Mouse (Mus musculus) monocyte, adult 5-6 weeks (primary cell): Measurements from ENCODE around the gene Mybpc3. TPM values are rescaled to one million over a fixed set of nuclear protein-coding genes. Genes with fewer than 3 reads are reported as not detected.

Source experiments
- ATAC-seq: fragments of 153-309, 156-312 bp; replicated peaks from 2 replicates; pipeline ENCODE4 v1.8.0; 2017; ENCODE audit warnings: mild to moderate bottlenecking; ENCODE audit not compliant: low TSS enrichment, insufficient number of reproducible peaks, severe bottlenecking, poor library complexity, low FRiP score
- total RNA-seq: library from RNA; stranded (forward); fragments of 200-1000, 200-491, 200-594 nt; gene quantifications from 3 replicates; pipeline ENCODE4 v1.2.3, GENCODE M21; 2017

Gene Mybpc3
- total RNA-seq, 1 experiment from 2014 or later = 5.2 TPM

DNA sequence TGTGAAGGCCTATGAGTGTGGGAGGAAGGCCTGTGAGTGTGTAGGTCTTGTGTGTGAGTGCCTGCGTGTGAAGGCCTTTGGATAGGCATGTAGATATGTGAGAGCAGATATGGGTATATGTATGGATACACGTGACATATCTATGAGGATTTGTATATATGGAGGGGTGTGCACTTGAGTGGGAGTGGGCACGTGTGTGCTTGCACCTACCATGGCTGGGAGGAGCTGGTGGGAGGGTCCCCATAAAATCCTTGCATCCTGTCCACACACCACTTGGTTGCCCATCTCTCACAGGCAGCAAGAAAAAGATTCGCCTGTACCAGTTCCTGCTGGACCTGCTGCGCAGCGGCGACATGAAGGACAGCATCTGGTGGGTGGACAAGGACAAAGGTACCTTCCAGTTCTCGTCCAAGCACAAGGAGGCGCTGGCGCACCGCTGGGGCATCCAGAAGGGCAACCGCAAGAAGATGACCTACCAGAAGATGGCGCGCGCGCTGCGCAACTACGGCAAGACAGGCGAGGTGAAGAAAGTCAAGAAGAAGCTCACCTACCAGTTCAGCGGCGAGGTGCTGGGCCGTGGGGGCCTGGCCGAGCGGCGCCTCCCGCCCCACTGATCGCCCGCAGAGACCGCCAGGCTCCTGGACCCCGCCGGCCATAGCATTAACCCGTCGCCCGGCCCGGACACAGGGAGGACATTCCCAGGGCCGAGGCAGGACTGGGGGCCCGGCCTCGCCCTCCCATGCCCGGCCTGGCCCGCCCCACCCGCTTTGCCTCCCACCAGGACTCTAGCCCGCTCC lies 3.0 kb upstream of the Mybpc3 start:
- ATAC-seq = no peak

DNA sequence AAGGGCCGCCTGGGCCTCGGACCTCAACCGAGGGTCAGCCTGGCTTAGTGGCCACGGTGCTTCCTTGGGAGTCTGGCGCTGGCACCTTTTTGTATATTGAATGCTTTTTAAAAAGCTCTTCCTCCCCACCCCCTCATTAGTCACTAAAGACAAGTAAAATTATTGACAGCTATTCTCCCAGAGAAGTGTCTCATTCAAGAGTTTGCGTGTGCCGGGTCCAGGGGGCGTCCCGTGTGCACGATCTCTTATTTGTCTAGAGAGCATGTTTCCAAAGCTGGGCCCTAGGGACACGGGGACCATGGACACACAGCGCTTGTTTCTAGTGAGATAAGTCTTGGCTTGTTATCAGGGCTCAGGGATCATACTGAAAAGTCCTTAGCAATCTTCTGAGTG lies 2.4 kb upstream of the Mybpc3 start:
- no peak for ATAC-seq

- ATAC-seq = no peak
These were observed 1.1 kb upstream of the Mybpc3 start for GRCm38 (mm10) chr2:91116842-91117241.

- no peak for ATAC-seq
These were observed 703 bp downstream of the Mybpc3 start for GRCm38 (mm10) chr2:91118647-91119046.

- ATAC-seq = no peak
These were observed 1.1 kb downstream of the Mybpc3 start for GRCm38 (mm10) chr2:91119061-91119460.

DNA sequence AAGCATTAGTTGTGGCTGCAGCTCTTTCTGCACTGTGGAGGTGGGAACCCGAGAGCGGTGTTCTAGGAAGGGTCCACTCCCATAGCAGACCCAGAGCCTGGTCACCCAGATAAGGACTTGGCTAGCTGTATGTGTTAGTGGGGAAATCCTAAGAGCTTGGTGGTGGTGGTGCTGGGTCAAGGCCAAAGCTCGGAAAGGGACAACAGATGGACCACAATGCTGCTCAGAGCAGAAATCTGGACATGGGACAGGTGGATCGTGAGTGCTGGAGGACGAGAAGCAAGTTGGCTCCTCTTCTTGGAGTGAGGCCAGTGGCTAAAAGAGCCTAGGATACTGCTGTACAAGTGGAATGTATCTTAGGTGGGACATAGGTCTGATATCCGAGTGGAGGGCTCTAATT lies 1.6 kb downstream of the Mybpc3 start:
- no peak for ATAC-seq

DNA sequence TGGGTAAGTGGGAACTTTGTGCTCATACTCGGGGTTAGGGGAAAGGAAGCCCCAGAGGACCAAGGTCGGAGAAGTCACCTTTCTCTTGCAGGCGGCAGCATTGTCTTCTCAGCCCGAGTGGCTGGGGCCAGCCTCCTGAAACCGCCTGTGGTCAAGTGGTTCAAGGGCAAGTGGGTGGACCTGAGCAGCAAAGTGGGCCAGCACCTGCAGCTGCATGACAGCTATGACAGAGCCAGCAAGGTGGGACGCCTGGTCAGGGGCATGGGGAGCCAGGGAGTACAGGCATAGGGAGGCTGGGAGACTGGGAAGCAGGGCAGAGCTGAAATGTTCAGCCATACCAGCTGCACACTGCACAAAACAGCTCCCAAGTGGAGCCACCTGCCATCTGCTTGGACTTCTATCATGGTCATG lies 2.3 kb downstream of the Mybpc3 start:
- no peak for ATAC-seq

- ATAC-seq = no peak
These were observed 3.1 kb downstream of the Mybpc3 start for GRCm38 (mm10) chr2:91121011-91121410.

DNA sequence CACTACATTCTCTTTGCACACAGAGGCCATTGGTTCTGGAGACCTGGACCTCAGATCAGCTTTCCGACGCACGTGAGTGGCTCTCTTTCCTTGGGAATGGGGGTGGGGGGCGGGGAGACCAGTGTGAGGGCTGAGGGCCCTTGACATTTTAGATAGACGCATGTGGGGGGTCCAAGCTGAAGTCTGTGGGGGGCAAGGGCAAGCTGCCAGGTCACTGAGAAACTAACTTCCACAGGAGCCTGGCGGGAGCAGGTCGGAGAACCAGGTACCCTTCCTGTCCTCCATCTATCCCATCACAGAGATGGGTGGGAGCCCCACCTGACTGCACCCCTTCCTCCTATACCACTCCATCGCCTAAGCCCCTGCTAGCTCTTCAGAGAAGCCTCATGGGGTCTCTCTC lies 3.6 kb downstream of the Mybpc3 start:
- ATAC-seq = no peak

- no peak for ATAC-seq
These were observed 5.6 kb downstream of the Mybpc3 start for GRCm38 (mm10) chr2:91123521-91123920.

DNA sequence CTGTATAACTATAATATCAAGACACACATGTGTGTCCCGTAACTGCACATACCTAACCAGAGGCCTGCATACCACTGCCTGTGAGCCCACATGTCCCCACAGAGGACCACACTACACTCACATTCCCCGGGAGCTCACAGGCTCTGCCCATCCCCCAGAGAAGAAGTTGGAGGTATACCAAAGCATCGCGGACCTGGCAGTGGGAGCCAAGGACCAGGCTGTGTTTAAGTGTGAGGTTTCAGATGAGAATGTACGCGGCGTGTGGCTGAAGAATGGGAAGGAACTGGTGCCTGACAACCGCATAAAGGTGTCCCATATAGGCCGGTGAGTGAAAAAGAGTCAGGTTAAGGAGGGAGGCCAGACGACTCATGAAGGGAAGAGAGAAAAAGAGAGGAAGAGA lies 7.2 kb downstream of the Mybpc3 start:
- no peak for ATAC-seq

DNA sequence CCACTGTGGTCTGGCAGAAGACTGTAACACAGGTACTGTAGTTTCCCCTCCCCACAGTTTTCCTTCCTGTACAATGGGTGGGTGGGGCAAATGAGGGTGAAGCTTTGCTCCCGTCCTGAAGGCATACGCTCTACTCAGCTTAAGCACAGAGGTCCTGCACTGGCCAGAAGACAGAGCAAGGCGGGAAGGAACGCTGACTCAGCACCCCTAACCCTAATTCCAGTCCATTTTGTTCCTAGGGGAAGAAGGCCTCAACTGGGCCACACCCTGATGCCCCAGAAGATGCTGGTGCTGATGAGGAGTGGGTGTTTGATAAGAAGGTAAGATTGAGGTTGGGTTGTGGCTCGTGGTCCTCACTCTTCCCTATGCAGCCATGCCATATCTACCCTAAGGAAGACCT lies 10.8 kb downstream of the Mybpc3 start:
- ATAC-seq = no peak

DNA sequence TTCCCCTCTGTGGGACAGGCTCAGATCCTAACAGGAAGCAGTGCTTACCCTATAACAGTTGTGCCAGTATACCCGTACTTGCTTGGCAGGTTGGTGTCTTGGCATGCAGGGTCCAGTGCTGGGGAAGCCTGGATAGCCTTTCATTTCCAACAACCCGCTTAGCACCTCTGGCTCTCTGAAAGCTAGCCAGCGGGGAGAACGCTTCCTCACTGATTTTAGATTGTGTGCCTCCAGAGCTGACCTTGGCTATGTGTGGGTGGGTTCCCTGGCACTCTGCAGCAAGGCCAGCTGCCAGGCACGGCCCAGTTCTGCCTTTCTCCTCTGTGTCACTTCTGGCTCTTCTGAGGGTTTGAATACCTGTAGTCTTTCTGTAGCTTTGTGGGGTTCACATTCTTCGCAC lies 12.2 kb downstream of the Mybpc3 start:
- ATAC-seq = no peak

DNA sequence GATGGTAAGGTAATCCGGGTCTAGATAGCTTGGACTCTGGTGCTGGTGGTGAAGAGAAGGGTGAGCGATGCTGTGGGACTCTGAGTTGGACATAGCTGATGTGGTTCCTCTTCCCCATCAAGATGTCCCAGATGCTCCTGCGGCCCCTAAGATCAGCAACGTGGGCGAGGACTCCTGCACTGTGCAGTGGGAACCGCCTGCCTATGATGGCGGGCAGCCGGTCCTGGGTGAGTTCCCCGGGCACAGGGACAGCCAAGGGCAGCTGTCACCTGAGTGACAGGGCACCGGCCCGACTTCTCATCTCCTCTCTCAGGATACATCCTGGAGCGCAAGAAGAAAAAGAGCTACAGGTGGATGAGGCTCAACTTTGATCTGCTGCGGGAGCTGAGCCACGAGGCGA lies 13.3 kb downstream of the Mybpc3 start:
- no peak for ATAC-seq

DNA sequence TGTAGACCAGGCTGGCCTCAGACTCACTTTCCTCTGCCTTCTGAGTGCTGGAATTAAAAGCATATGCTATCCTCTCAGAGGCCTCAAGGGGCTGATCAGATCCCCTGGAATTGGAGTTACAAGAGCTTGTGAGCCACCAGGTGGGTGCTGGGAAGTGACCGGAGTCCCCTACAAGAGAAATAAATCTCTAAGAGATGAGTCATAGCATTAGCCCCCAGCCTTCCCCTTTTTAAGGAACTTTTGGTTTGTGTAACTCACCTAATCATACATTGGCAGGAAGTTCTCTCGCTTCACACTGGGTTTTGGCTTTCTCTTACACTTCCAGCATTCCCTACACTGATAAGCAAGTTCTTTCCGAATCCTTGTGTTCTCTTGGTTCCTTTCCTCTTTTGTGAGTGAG lies 14.1 kb downstream of the Mybpc3 start:
- no peak for ATAC-seq

- ATAC-seq = no peak
These were observed 18.8 kb downstream of the Mybpc3 start for GRCm38 (mm10) chr2:91136513-91137412.

GRCm38 (mm10) chr2:91137481-91137880 lies 19.5 kb downstream of the Mybpc3 start:
- ATAC-seq = no peak

GRCm38 (mm10) chr2:91139311-91139710 lies 21.4 kb downstream of the Mybpc3 start:
- ATAC-seq = no peak

DNA sequence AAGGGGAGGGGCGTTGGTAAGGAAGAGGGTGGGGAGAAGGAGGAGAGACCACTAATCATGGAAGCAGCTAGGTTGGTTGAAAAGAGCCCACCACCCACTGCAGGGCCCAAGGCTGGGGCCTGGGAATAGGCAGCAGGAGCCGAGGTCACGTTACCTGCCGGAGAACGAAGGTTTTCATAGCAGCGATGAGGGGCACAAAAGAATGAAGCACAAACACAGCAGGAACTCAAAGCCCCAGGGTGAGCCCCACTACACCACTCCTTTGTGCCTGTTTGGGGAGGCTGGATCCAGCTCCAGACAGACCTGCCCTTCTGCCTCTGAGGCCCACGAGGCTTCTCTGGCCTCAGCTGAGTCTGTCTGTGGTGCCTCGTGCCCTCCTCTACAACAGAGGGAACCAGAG lies 21.8 kb downstream of the Mybpc3 start:
- no peak for ATAC-seq

DNA sequence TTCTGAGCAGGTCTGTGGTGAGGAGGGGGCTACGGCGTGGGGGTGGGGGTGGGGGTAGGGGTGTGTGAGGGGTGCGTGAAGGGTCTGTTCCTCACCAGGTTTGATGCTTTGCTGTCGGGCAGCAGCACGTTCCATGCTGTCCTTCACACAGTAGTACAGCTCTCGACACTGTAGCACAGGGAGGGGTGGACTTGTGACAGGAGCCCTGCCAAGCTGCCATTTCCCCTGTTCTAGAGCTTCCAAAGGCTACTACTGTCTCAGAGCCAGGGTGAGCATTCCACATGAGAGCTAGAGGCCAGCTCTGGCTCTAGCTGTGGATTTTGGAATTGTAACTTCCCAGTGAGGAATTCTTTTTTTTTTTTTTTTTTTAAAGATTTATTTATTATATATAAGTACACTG lies 25.0 kb downstream of the Mybpc3 start:
- ATAC-seq = no peak
